Mouse (Mus musculus) G1E (cell line): ENCODE data around the gene Tmem110. TPM values are rescaled to one million over a fixed set of nuclear protein-coding genes. Genes with fewer than 3 reads are reported as not detected.

ENCODE experiments used
- ATAC-seq: 2 replicates; pipeline ENCODE4 v1.8.0; 2016; ENCODE audit warnings: mild to moderate bottlenecking; ENCODE audit not compliant: insufficient number of reproducible peaks, poor library complexity, low FRiP score, severe bottlenecking; ENCODE audit errors: extremely low read depth
- DNase-seq: peaks from one replicate; pipeline ENCODE4 v3.0.0; 2012; ENCODE audit warnings: low spot score
- H3K27me3 ChIP-seq: 2 replicates; pipeline ENCODE4 v1.6.1; 2012; ENCODE audit warnings: mild to moderate bottlenecking, low read length, inconsistent platforms; ENCODE audit not compliant: insufficient read depth
- H3K36me3 ChIP-seq: replicated peaks from 2 replicates; pipeline ENCODE3; 2012; ENCODE audit warnings: mild to moderate bottlenecking, inconsistent platforms
- H3K4me1 ChIP-seq: 2 replicates; pipeline ENCODE4 v1.6.1; 2012; ENCODE audit warnings: low read depth, low read length, inconsistent platforms, mixed read lengths; ENCODE audit not compliant: insufficient read depth
- H3K4me3 ChIP-seq: 2 replicates; pipeline ENCODE4 v1.5.1; 2012; ENCODE audit warnings: low read depth, mild to moderate bottlenecking, inconsistent platforms, low read length, moderate library complexity, mixed read lengths
- H3K9me3 ChIP-seq: replicated peaks from 2 replicates; pipeline ENCODE4 v1.6.1; 2012; ENCODE audit warnings: inconsistent platforms
- CTCF ChIP-seq: IDR thresholded peaks from 2 replicates; pipeline ENCODE4 v1.5.1; 2012; ENCODE audit warnings: low read depth, low read length, inconsistent platforms, mixed read lengths
- GATA1 ChIP-seq: IDR thresholded peaks from 2 replicates; pipeline ENCODE4 v1.6.1; 2012; ENCODE audit warnings: borderline replicate concordance, low read length, inconsistent platforms, mixed read lengths
- GATA2 ChIP-seq: IDR thresholded peaks from 2 replicates; pipeline ENCODE4 v1.6.1; 2012; ENCODE audit warnings: low read depth, low read length, inconsistent platforms, borderline replicate concordance
- POLR2AphosphoS5 ChIP-seq: IDR thresholded peaks from 2 replicates; pipeline ENCODE4 v1.6.1; 2012; ENCODE audit warnings: low read depth, low read length, inconsistent platforms; ENCODE audit not compliant: insufficient replicate concordance
- TAL1 ChIP-seq: conservative IDR thresholded peaks from 2 replicates; pipeline ENCODE4 v1.6.1; 2012; ENCODE audit warnings: low read depth, low read length, inconsistent platforms, mixed read lengths
- polyA plus RNA-seq: library from polyadenylated mRNA; stranded (reverse); fragments of >175 nt; gene quantifications from 2 replicates; pipeline ENCODE4 v1.2.3, GENCODE M21; 2012
- total RNA-seq, 2 experiments: library from RNA; stranded (forward) in 1 of 2; stranded (reverse) in 1 of 2; fragments of 200-1000 nt in 1 of 2; fragments of >200 nt in 1 of 2; fragmentation: Nextera tagmentation in 1 of 2; gene quantifications; 2 replicates each; pipeline ENCODE4 v1.2.3; 2014 to 2017

The Tmem110 gene
- total and polyA plus RNA-seq, 3 experiments, result 5.8 to 14.5 (median 12.5) TPM

GRCm38 (mm10) chr14:30870206-30871147, 45.1 kb downstream of the Tmem110 start:
- TF ChIP-seq POLR2AphosphoS5 (no peak), CTCF (no peak), GATA2 (no peak), TAL1 (no peak)
- no peaks in the 10 kb centered on the region for H3K27me3 ChIP-seq
- ATAC-seq (0 out of 2 replicates have a peak, but pooled peaks have one; percentile 32), DNase-seq (no peak)
- H3K4me1 ChIP-seq, result peaks cover 24% of the 10 kb centered on the region
- H3K9me3 ChIP-seq, result no peaks in the 10 kb centered on the region
- no peak overlapping the region for H3K4me3 ChIP-seq
- peaks cover 73% of the 10 kb centered on the region for H3K36me3 ChIP-seq

- Histone ChIP-seq H3K36me3 (peaks cover 62% of the 10 kb centered on the region), H3K4me3 (peak overlapping the region; percentile 52; the same call in 1 of the 2 replicates), H3K27me3 (no peaks in the 10 kb centered on the region), H3K9me3 (no peaks in the 10 kb centered on the region), H3K4me1 (peaks cover 43% of the 10 kb centered on the region)
- no peak for ATAC-seq
- DNase-seq, result no peak
- no peak for TF ChIP-seq GATA1
- no peak for TF ChIP-seq TAL1
- no peak for TF ChIP-seq POLR2AphosphoS5
- TF ChIP-seq GATA2, result no peak
- TF ChIP-seq CTCF, result no peak
Measured at GRCm38 (mm10) chr14:30874095-30874700, 48.8 kb downstream of the Tmem110 start.

- peak; percentile 68 for ATAC-seq
- TF ChIP-seq GATA1 (no peak), TAL1 (peak; percentile 34; the same call in 1 of the 2 replicates), CTCF (no peak), POLR2AphosphoS5 (no peak)
- Histone ChIP-seq H3K4me1 (peaks cover 46% of the 10 kb centered on the region), H3K36me3 (peaks cover 59% of the 10 kb centered on the region), H3K4me3 (peak overlapping the region; percentile 64; the same call in 1 of the 2 replicates), H3K27me3 (no peaks in the 10 kb centered on the region), H3K9me3 (no peaks in the 10 kb centered on the region)
- DNase-seq, result peak; percentile 40
Measured at GRCm38 (mm10) chr14:30875130-30875865, 49.9 kb downstream of the Tmem110 start.

- no peaks in the 10 kb centered on the region; the same call in 1 of the 2 replicates for H3K27me3 ChIP-seq
- peak; percentile 34 for DNase-seq
- no peaks in the 10 kb centered on the region for H3K9me3 ChIP-seq
- peaks cover 54% of the 10 kb centered on the region for H3K36me3 ChIP-seq
- no peak for TF ChIP-seq TAL1
- TF ChIP-seq CTCF, result no peak
- TF ChIP-seq POLR2AphosphoS5, result no peak
- no peak for TF ChIP-seq GATA1
- TF ChIP-seq GATA2, result no peak
- no peak for ATAC-seq
- H3K4me3 ChIP-seq, result peak overlapping the region; percentile 64; the same call in 1 of the 2 replicates
- H3K4me1 ChIP-seq, result peaks cover 51% of the 10 kb centered on the region
Measured at GRCm38 (mm10) chr14:30875955-30876354, 50.6 kb downstream of the Tmem110 start.

- Histone ChIP-seq H3K4me3 (peak overlapping the region; percentile 32; the same call in 1 of the 2 replicates), H3K9me3 (no peaks in the 10 kb centered on the region), H3K36me3 (peaks cover 50% of the 10 kb centered on the region), H3K4me1 (peaks cover 53% of the 10 kb centered on the region), H3K27me3 (no peaks in the 10 kb centered on the region; the same call in 1 of the 2 replicates)
- TF ChIP-seq TAL1 (no peak), POLR2AphosphoS5 (no peak), GATA1 (no peak), CTCF (no peak), GATA2 (no peak)
- ATAC-seq (no peak), DNase-seq (no peak)
Measured at GRCm38 (mm10) chr14:30876451-30876850, 51.1 kb downstream of the Tmem110 start.

- DNase-seq, result no peak
- H3K4me1 ChIP-seq, result peaks cover 58% of the 10 kb centered on the region
- peaks cover 9% of the 10 kb centered on the region for H3K27me3 ChIP-seq
- H3K4me3 ChIP-seq, result no peak overlapping the region
- no peak for ATAC-seq
- H3K36me3 ChIP-seq, result peaks cover 40% of the 10 kb centered on the region
- TF ChIP-seq GATA2 (no peak), GATA1 (no peak), TAL1 (no peak), CTCF (no peak), POLR2AphosphoS5 (no peak)
- H3K9me3 ChIP-seq, result no peaks in the 10 kb centered on the region
Measured at GRCm38 (mm10) chr14:30877827-30878226, 52.4 kb downstream of the Tmem110 start.
